Mouse (Mus musculus) lung, postnatal 0 days (tissue): Measurements from ENCODE around the gene Dgcr2. TPM values are rescaled to one million over a fixed set of nuclear protein-coding genes. Genes with fewer than 3 reads are reported as not detected.

Experiments
- ATAC-seq: fragments of 200-750 bp; cut with Nextera tagmentation; 2 replicates; pipeline ENCODE4 v1.8.0; 2017; ENCODE audit warnings: moderate library complexity
- DNase-seq: peaks from one replicate; pipeline ENCODE4 v3.0.0-alpha.2; 2016; ENCODE audit warnings: low spot score
- H3K27ac ChIP-seq: fragments of 300-500 bp; sonication (generic); 2 replicates; pipeline ENCODE4 v1.5.1; 2014; ENCODE audit warnings: antibody characterized with exemption, mild to moderate bottlenecking, low read length, mixed read lengths
- H3K27me3 ChIP-seq: fragments of 300-500 bp; sonication (generic); replicated peaks from 2 replicates; pipeline ENCODE4 v1.6.1; 2014; ENCODE audit warnings: low read length, mixed read lengths; ENCODE audit not compliant: insufficient read depth
- H3K36me3 ChIP-seq: fragments of 300-500 bp; sonication (generic); 2 replicates; pipeline ENCODE4 v1.6.1; 2014; ENCODE audit warnings: low read length, mixed read lengths; ENCODE audit not compliant: insufficient read depth
- H3K4me1 ChIP-seq: fragments of 300-500 bp; sonication (generic); 2 replicates; pipeline ENCODE4 v1.6.1; 2014; ENCODE audit warnings: antibody characterized with exemption, low read depth, low read length, mixed read lengths; ENCODE audit not compliant: insufficient read depth
- H3K4me2 ChIP-seq: fragments of 300-500 bp; sonication (generic); replicated peaks from 2 replicates; pipeline ENCODE4 v1.6.1; 2014; ENCODE audit warnings: low read depth, mild to moderate bottlenecking, low read length, moderate library complexity, mixed read lengths
- H3K4me3 ChIP-seq: fragments of 300-500 bp; sonication (generic); 2 replicates; pipeline ENCODE4 v1.5.1; 2014; ENCODE audit warnings: low read depth, low read length
- H3K9ac ChIP-seq: fragments of 300-500 bp; sonication (generic); replicated peaks from 2 replicates; pipeline ENCODE4 v1.6.1; 2014; ENCODE audit warnings: low read depth, mild to moderate bottlenecking
- H3K9me3 ChIP-seq: fragments of 300-500 bp; sonication (generic); 2 replicates; pipeline ENCODE4 v1.6.1; 2016; ENCODE audit warnings: low read length, mixed read lengths
- CTCF ChIP-seq: IDR thresholded peaks from 2 replicates; pipeline ENCODE4 v1.5.1; 2016; ENCODE audit warnings: antibody characterized with exemption, mild to moderate bottlenecking
- EP300 ChIP-seq: IDR thresholded peaks from 2 replicates; pipeline ENCODE4 v1.6.1; 2016; ENCODE audit warnings: antibody characterized with exemption, mild to moderate bottlenecking, control low read depth
- WGBS: fragments of 180-500 bp; shearing (Covaris S2); extraction: QIAGEN DNeasy Blood & Tissue Kit; methylation state at CpG from one replicate; pipeline ENCODE4 v1.1.7; 2014; 5-methylcytosine and 5-hydroxymethylcytosine counted together
- polyA plus RNA-seq: library from polyadenylated mRNA; unstranded; fragments of >200 nt; fragmentation: Nextera tagmentation; extraction: Ambion mirVana; gene quantifications from 2 replicates; pipeline ENCODE4 v1.2.1, GENCODE M21; 2015

Gene Dgcr2
- polyA plus RNA-seq, 1 experiment from 2014 or later, result 47.3 TPM

DNA sequence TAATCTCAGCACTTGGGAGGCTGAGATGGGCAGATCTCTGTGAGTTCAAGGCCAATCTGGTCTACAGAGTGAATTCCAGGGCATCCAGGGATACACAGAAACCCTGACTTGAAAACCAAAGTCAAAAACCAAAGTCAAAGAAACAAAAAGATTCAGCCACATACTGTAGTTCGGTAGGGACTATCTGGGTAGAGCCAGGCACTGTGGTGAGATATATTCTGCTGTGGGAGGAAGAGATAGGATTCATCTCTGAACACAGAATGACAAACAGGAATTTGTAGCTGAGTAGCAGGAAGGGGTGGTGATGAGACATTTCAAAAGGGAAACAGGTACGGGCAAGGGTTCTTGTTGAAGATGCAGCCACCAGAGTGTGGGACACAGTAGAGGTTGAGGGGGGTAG, 70.1 kb downstream of the Dgcr2 start:
- no peaks in the 10 kb centered on the region for H3K36me3 ChIP-seq
- ATAC-seq, result no peak
- peaks cover 27% of the 10 kb centered on the region for H3K27me3 ChIP-seq
- TF ChIP-seq CTCF (no peak), EP300 (no peak)
- 85% methylated on average over 2 of the region's 2 CpGs for WGBS
- peaks cover 3% of the 10 kb centered on the region; the same call in 1 of the 2 replicates for H3K4me1 ChIP-seq
- no peak overlapping the region for H3K27ac ChIP-seq
- no peak overlapping the region for H3K4me3 ChIP-seq
- H3K9me3 ChIP-seq, result no peaks in the 10 kb centered on the region
- no peak for DNase-seq
- no peak overlapping the region for H3K9ac ChIP-seq
- H3K4me2 ChIP-seq, result no peak overlapping the region

GRCm38 (mm10) chr16:17826500-17826899, 71.9 kb downstream of the Dgcr2 start:
- H3K36me3 ChIP-seq, result no peaks in the 10 kb centered on the region
- DNase-seq (no peak), ATAC-seq (no peak)
- H3K4me3 ChIP-seq, result no peak overlapping the region
- peaks cover 10% of the 10 kb centered on the region for H3K27me3 ChIP-seq
- H3K27ac ChIP-seq, result no peak overlapping the region
- TF ChIP-seq EP300 (no peak), CTCF (no peak)
- H3K9me3 ChIP-seq, result no peaks in the 10 kb centered on the region
- H3K9ac ChIP-seq, result no peak overlapping the region
- H3K4me1 ChIP-seq, result no peaks in the 10 kb centered on the region
- no peak overlapping the region for H3K4me2 ChIP-seq
- WGBS, result 71% methylated on average over 2 of the region's 2 CpGs

DNA sequence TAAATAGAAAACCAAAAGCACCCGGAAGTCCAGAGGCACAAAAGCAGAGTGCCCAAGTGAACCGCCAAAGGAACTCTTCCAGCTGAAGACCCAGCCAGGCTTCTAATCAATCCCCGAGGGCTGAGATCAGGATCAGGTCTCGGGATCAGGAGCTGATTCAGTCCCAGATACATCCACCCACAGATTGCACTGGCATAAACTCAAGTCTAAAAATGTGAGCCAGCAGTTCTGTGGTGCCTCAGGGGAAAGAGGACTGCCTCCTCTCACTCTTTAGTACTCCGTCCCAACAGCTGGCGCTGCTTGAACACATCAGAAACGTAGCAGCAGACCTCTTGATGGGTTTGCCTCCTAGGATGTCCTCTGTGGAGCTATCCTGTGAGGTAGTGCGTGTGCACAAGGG, 81.8 kb downstream of the Dgcr2 start:
- no peak for TF ChIP-seq EP300
- no peak for TF ChIP-seq CTCF
- Histone ChIP-seq H3K27ac (no peak overlapping the region), H3K9ac (no peak overlapping the region), H3K27me3 (0 out of 2 replicates have a peak, but pooled peaks cover 3% of the 10 kb centered on the region), H3K4me1 (peaks cover 4% of the 10 kb centered on the region; the same call in 1 of the 2 replicates), H3K4me3 (no peak overlapping the region), H3K9me3 (no peaks in the 10 kb centered on the region), H3K4me2 (no peak overlapping the region), H3K36me3 (no peaks in the 10 kb centered on the region)
- ATAC-seq (no peak), DNase-seq (no peak)
- 77% methylated on average over 8 of the region's 8 CpGs for WGBS

- no peaks in the 10 kb centered on the region for H3K9me3 ChIP-seq
- H3K9ac ChIP-seq, result no peak overlapping the region
- peak overlapping the region; percentile 35 for H3K4me3 ChIP-seq
- DNase-seq, result peak; percentile 82
- peak; percentile 78 for ATAC-seq
- 0 out of 2 replicates have a peak, but pooled peaks cover 3% of the 10 kb centered on the region for H3K27me3 ChIP-seq
- peaks cover 4% of the 10 kb centered on the region; the same call in 1 of the 2 replicates for H3K4me1 ChIP-seq
- H3K27ac ChIP-seq, result no peak overlapping the region
- TF ChIP-seq CTCF (peak; percentile 97), EP300 (no peak)
- no peaks in the 10 kb centered on the region for H3K36me3 ChIP-seq
- H3K4me2 ChIP-seq, result peak overlapping the region; percentile 74
- 4% methylated on average over 55 of the region's 63 CpGs for whole genome bisulfite sequencing
These were observed 82.7 kb downstream of the Dgcr2 start for GRCm38 (mm10) chr16:17815411-17816402.

- WGBS, result 36% methylated on average over 4 of the region's 4 CpGs
- no peaks in the 10 kb centered on the region for H3K36me3 ChIP-seq
- H3K4me2 ChIP-seq, result no peak overlapping the region
- DNase-seq (no peak), ATAC-seq (no peak)
- H3K4me3 ChIP-seq, result no peak overlapping the region
- no peak overlapping the region for H3K9ac ChIP-seq
- TF ChIP-seq CTCF (no peak), EP300 (no peak)
- no peak overlapping the region for H3K27ac ChIP-seq
- H3K9me3 ChIP-seq, result no peaks in the 10 kb centered on the region
- H3K4me1 ChIP-seq, result peaks cover 4% of the 10 kb centered on the region; the same call in 1 of the 2 replicates
- H3K27me3 ChIP-seq, result 0 out of 2 replicates have a peak, but pooled peaks cover 3% of the 10 kb centered on the region
These were observed 85.2 kb downstream of the Dgcr2 start for GRCm38 (mm10) chr16:17813173-17813572.

- Histone ChIP-seq H3K9ac (no peak overlapping the region), H3K27ac (no peak overlapping the region), H3K4me3 (no peak overlapping the region), H3K36me3 (no peaks in the 10 kb centered on the region), H3K4me2 (no peak overlapping the region), H3K4me1 (peaks cover 12% of the 10 kb centered on the region), H3K27me3 (peaks cover 3% of the 10 kb centered on the region; the same call in 1 of the 2 replicates), H3K9me3 (no peaks in the 10 kb centered on the region)
- TF ChIP-seq EP300, result no peak
- TF ChIP-seq CTCF, result peak; percentile 89
- ATAC-seq (no peak), DNase-seq (peak; percentile 81)
- WGBS, result 5% methylated on average over 5 of the region's 5 CpGs
These were observed 86.2 kb downstream of the Dgcr2 start for GRCm38 (mm10) chr16:17812120-17812519.
